Mouse (Mus musculus) ES-E14 (cell line): ENCODE measurements at regions not wholly inside any gene's neighbourhood (a gene's known extent, or its start where the extent isn't known, plus 50 kb on each side); places are given as distances from the start of the nearest gene placed in this dataset.

Source experiments
- MAFK ChIP-seq: IDR thresholded peaks from 2 replicates; pipeline ENCODE4 v1.6.1; 2014; ENCODE audit warnings: mild to moderate bottlenecking, low read depth, low read length, inconsistent platforms; ENCODE audit not compliant: insufficient read depth
- ZNF384 ChIP-seq: IDR thresholded peaks from 2 replicates; pipeline ENCODE4 v1.6.1; 2012; ENCODE audit warnings: low read depth, low read length, inconsistent platforms

GRCm38 (mm10) chr9:6726411-6726810, 456.8 kb upstream of the Ddi1 start:
- TF ChIP-seq MAFK (no peak), ZNF384 (no peak)
